Mouse (Mus musculus) layer of hippocampus, postnatal 36 days (tissue): ENCODE data around the gene Mul1. TPM values are rescaled to one million over a fixed set of nuclear protein-coding genes. Genes with fewer than 3 reads are reported as not detected.

Experiments used
- DNase-seq, 2 experiments: peaks; one replicate each; pipeline ENCODE4 v3.0.0; 2022
- total RNA-seq, 2 experiments: library from RNA; stranded (reverse); gene quantifications; 2 replicates each; pipeline ENCODE4 v1.2.3; 2021

Gene Mul1
- total RNA-seq, 2 experiments from 2014 or later: 53.4 to 62.5 TPM

- peak; percentile 53 to 55 for DNase-seq
Measured at GRCm38 (mm10) chr4:138462971-138463831, 28.7 kb downstream of the Mul1 start.

GRCm38 (mm10) chr4:138463832-138464487 lies 29.5 kb downstream of the Mul1 start:
- DNase-seq: peak; percentile 66 to 73

GRCm38 (mm10) chr4:138464667-138465353 lies 30.3 kb downstream of the Mul1 start:
- peak in 1 of 2 experiments; percentile 58 for DNase-seq

GRCm38 (mm10) chr4:138465446-138465845 lies 31.0 kb downstream of the Mul1 start:
- no peak for DNase-seq

GRCm38 (mm10) chr4:138466690-138467089 lies 32.2 kb downstream of the Mul1 start:
- no peak for DNase-seq

- no peak for DNase-seq
Measured at GRCm38 (mm10) chr4:138467451-138467850, 33.0 kb downstream of the Mul1 start.

- DNase-seq: peak in 1 of 2 experiments; percentile 53
Measured at GRCm38 (mm10) chr4:138469080-138469479, 34.6 kb downstream of the Mul1 start.

- DNase-seq: no peak
Measured at GRCm38 (mm10) chr4:138471241-138471640, 36.8 kb downstream of the Mul1 start.

- DNase-seq: peak; percentile 69
Measured at GRCm38 (mm10) chr4:138479595-138479994, 45.1 kb downstream of the Mul1 start.

- no peak for DNase-seq
Measured at GRCm38 (mm10) chr4:138480962-138481361, 46.5 kb downstream of the Mul1 start.

GRCm38 (mm10) chr4:138482721-138483120 lies 48.2 kb downstream of the Mul1 start:
- DNase-seq: no peak

GRCm38 (mm10) chr4:138488241-138488640 lies 53.8 kb downstream of the Mul1 start:
- DNase-seq: no peak

GRCm38 (mm10) chr4:138491088-138491487 lies 56.6 kb downstream of the Mul1 start:
- no peak for DNase-seq

Other genes with a start within 250 kb of the Mul1 start
- gene Hp1bp3, start 218.4 kb upstream of the Mul1 start, total RNA-seq: 100 to 1,000 TPM; 178 to 183 TPM
- gene Sh2d5, start 184.3 kb upstream of the Mul1 start, total RNA-seq: 10 to 100 TPM; 45.3 to 51.4 TPM
- 10 to 100 TPM; 17.8 to 18.3 TPM for gene Kif17, start 184.2 kb upstream of the Mul1 start, total RNA-seq
- gene Ddost, start 129.9 kb upstream of the Mul1 start, total RNA-seq: 10 to 100 TPM; 95.5 to 96.8 TPM
- 100 to 1,000 TPM; 228 to 239 TPM for gene Pink1, start 108.4 kb upstream of the Mul1 start, total RNA-seq
- gene Cda, start 66.7 kb upstream of the Mul1 start, total RNA-seq: 1 to 10 TPM; 2.5 to 3.6 TPM
- gene Fam43b, start 38.1 kb upstream of the Mul1 start, total RNA-seq: 10 to 100 TPM; 31.2 to 31.3 TPM
- 100 to 1,000 TPM; 359 to 375 TPM for gene Camk2n1, start 19.6 kb downstream of the Mul1 start, total RNA-seq
- 1 to 10 TPM; 1.8 to 2.1 TPM for gene Vwa5b1, start 201.2 kb downstream of the Mul1 start, total RNA-seq